Mouse (Mus musculus): ENCODE results near the gene Gm47959. TPM values are rescaled to one million over a fixed set of nuclear protein-coding genes. Genes with fewer than 3 reads are reported as not detected.

Gene Gm47959
- not detected in 2 replicates for polyA plus RNA-seq (2012; rRNA removed)

DNA sequence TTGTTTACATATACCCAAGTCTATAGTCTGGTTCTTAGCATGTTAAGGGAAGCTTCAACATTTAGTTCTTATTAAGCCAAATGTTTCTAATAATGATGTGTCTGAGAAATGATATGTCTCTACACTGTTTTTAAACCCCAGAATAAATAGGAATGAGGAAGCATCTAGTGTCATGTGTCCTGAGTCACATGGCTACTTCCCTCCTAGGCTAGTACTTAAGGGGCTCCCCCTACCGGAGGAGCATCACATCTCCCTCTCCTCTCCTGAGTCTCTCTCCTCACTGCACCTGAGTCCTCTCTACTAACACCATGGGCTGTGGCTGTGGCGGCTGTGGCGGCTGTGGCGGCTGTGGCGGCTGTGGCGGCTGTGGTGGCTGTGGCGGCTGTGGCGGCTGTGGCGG is at the start of gene Gm47959:
TSS of gene Gm47959 (plus strand) at position 243 of the 400 bp plus-strand sequence.

DNA sequence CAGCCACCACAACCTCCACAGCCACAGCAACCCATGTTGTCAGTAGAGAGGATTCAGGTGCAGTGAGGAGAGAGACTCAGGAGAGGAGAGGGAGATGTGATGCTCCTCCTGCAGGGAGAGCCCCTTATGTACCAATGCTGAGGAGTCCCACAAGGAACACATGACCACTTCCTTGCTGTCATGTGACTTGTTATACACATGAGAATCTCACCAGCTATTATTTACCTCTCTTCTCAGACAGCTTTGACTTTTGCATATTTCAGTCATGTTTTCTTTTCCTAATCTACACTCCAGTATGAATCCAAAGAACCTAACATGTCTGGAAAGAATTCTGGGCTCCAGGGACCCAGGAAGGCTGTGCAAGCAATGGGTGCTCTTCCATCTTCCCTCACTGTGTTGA is 44.4 kb upstream of the Gm47959 start, which contains the start of gene Gm7544:
TSS of gene Gm7544 (minus strand) at position 101 of the 400 bp plus-strand sequence.

DNA sequence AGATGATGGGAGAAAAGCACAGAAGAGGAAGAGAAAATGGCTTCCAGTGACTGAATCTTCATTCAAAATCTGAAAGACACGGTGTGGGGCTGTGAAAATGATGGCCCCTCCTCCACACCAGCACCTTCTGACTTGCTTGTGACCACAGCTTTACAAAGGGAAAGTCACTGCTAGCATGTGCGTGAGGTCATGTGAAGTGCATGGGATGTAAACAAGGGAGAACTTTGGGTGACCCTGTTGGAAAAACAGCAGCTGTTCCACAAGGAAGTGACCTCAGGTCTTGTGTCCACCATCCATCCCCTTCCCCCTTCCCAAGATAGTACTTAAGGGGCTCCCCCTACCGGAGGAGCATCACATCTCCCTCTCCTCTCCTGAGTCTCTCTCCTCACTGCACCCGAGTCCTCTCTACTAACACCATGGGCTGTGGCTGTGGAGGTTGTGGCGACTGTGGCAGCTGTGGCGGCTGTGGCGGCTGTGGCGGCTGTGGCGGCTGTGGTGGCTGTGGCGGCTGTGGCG is 40.4 kb upstream of the Gm47959 start, which contains the start of gene Gm47955:
TSS of gene Gm47955 (plus strand) at position 417 of the 516 bp plus-strand sequence.

DNA sequence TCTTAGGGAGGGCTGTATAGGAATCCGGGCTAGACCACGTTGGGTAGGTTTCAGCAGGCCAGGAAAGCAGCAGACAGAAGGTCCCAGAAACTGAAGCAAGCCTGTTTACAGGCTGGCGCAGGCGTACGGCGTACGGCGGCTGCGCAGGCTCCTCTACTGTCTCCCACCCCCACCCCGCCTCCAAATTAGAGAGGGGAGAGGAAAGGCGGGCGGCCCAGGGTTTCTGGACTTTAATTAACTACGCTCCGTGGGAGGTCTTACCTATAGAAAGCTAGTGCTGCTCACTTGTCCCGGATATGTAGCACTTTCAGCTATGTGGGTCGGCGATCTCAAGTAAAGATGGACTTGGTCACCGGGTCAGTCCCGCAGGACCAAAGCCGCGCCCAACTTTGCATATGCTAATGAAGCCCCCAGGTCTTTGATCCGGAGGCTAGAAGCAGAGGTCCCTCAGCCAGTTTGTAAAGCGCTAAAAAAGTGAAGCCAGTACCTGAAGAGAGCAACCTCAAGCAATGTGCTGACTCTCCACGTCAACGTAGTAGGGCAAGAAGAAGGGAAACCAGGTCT is 37.8 kb downstream of the Gm47959 start, which contains the start of gene Slc19a3:
TSS of gene Slc19a3 (minus strand) at position 340 of the 564 bp plus-strand sequence.

DNA sequence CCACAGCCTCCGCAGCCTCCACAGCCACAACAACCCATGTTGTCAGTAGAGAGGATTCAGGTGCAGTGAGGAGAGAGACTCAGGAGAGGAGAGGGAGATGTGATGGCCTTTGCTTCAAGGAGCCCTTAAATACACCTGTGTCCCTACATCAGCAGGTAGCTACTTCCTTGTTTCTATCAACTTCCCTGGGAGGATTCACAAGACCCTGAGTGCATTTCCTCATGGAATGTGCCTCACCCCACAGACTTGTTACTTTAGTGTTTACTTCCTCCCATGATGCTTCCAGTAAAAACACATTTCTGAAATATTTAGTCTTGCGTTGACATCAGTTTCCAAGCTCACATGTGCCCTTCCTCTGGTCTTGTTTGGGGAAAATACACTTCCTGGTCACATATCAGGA is 42.0 kb downstream of the Gm47959 start, which contains the start of gene Krtap28-10:
TSS of gene Krtap28-10 (minus strand) at position 101 of the 400 bp plus-strand sequence.

DNA sequence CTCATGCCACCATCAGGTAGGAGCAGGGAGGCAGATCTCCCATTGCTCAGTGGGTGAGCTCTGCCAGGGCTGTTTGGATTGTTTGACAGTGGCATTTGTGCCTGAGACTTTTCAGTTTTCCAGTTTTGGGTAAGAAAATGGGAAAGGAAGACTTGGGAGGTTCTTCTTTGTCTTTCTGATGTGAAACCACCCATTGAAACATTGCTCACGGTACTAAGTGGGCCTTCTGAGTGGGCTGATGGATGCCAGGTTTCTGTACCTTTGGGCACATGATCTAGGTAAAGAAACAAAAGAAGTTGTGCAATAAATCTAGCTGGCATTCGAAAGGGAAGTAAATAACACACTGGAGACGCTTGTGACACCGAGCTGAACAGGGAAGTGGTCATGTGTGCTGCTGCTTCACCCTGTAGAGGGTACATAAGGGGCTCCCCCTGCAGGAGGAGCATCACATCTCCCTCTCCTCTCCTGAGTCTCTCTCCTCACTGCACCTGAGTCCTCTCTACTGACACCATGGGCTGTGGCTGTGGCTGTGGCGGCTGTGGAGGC is 44.6 kb downstream of the Gm47959 start, which contains the start of gene Gm47969:
TSS of gene Gm47969 (plus strand) at position 51 of the 546 bp plus-strand sequence.

Other genes with a start within 250 kb of the Gm47959 start
- gene Tm4sf20, start 232.1 kb upstream of the Gm47959 start, polyA plus RNA-seq (2012; rRNA removed), result not detected in 2 replicates
- not detected in 2 replicates for gene Gm47791, start 229.3 kb upstream of the Gm47959 start, polyA plus RNA-seq (2012; rRNA removed)
- 37.8 and 46.2 TPM in 2 replicates for gene Agfg1, start 161.1 kb upstream of the Gm47959 start, polyA plus RNA-seq (2012; rRNA removed)
- 1.8 and 2.1 TPM in 2 replicates for gene A030005L19Rik, start 87.2 kb upstream of the Gm47959 start, polyA plus RNA-seq (2012; rRNA removed)
- gene A030014E15Rik, start 75.6 kb upstream of the Gm47959 start, polyA plus RNA-seq (2012; rRNA removed), result 0.09 TPM in 2 replicates
- gene Gm6217, start 69.1 kb upstream of the Gm47959 start, polyA plus RNA-seq (2012; rRNA removed), result not detected in 2 replicates
- gene A030003K21Rik, start 57.2 kb upstream of the Gm47959 start, polyA plus RNA-seq (2012; rRNA removed), result not detected in 2 replicates
- not detected in 2 replicates for gene Gm7544, start 44.5 kb upstream of the Gm47959 start, polyA plus RNA-seq (2012; rRNA removed)
- gene Gm47955, start 40.3 kb upstream of the Gm47959 start, polyA plus RNA-seq (2012; rRNA removed), result not detected in 2 replicates
- gene Slc19a3, start 37.9 kb downstream of the Gm47959 start, polyA plus RNA-seq (2012; rRNA removed), result 0.03 and 0.06 TPM in 2 replicates
- gene Krtap28-10, start 41.9 kb downstream of the Gm47959 start, polyA plus RNA-seq (2012; rRNA removed), result not detected in 2 replicates
- not detected in 2 replicates for gene Gm47969, start 44.4 kb downstream of the Gm47959 start, polyA plus RNA-seq (2012; rRNA removed)
- not detected in 2 replicates for gene A030005K14Rik, start 58.8 kb downstream of the Gm47959 start, polyA plus RNA-seq (2012; rRNA removed)
- gene Krtap28-13, start 60.4 kb downstream of the Gm47959 start, polyA plus RNA-seq (2012; rRNA removed), result not detected in 2 replicates
- 0.05 and 0.09 TPM in 2 replicates for gene Ccl20, start 116.2 kb downstream of the Gm47959 start, polyA plus RNA-seq (2012; rRNA removed)
- gene Daw1, start 159.2 kb downstream of the Gm47959 start, polyA plus RNA-seq (2012; rRNA removed), result 0.01 TPM in 1 of 2 replicates, not detected in the other

Measured in liver, embryonic 14 days (tissue).